Mouse (Mus musculus) forebrain, embryonic 10.5 days (tissue): ENCODE data around the gene Atf1. TPM values are rescaled to one million over a fixed set of nuclear protein-coding genes. Genes with fewer than 3 reads are reported as not detected.
"Not testable (repeated sequence)": the region's sequence is repeated elsewhere in the genome, so short reads cannot be mapped to it uniquely, and the experiment has no call there.

Source experiments
- DNase-seq: peaks from one replicate; pipeline ENCODE4 v3.0.0-alpha.2; 2017; ENCODE audit warnings: low spot score; ENCODE audit errors: extremely low spot score
- H3K27ac ChIP-seq: fragments of 300-500 bp; sonication (generic); 2 replicates; pipeline ENCODE4 v1.5.1; 2016; ENCODE audit warnings: mild to moderate bottlenecking
- H3K27me3 ChIP-seq: fragments of 300-500 bp; sonication (generic); 2 replicates; pipeline ENCODE4 v1.6.1; 2016; ENCODE audit warnings: mild to moderate bottlenecking; ENCODE audit not compliant: poor library complexity, severe bottlenecking
- H3K36me3 ChIP-seq: fragments of 300-500 bp; sonication (generic); replicated peaks from 2 replicates; pipeline ENCODE4 v1.6.1; 2016; ENCODE audit warnings: mild to moderate bottlenecking, moderate library complexity
- H3K4me1 ChIP-seq: fragments of 300-500 bp; sonication (generic); 2 replicates; pipeline ENCODE4 v1.6.1; 2016
- H3K4me3 ChIP-seq: fragments of 300-500 bp; sonication (generic); 2 replicates; pipeline ENCODE4 v1.5.1; 2016; ENCODE audit warnings: mild to moderate bottlenecking, moderate library complexity
- H3K9me3 ChIP-seq: fragments of 300-500 bp; sonication (generic); 2 replicates; pipeline ENCODE4 v1.6.1; 2016; ENCODE audit warnings: mild to moderate bottlenecking, moderate library complexity
- WGBS: fragments of 180-500 bp; shearing (Covaris S2); methylation state at CpG from one replicate; pipeline ENCODE4 v1.1.7; 2016; 5-methylcytosine and 5-hydroxymethylcytosine counted together
- polyA plus RNA-seq: library from polyadenylated mRNA; unstranded; fragments of >200 nt; fragmentation: Nextera tagmentation; extraction: Ambion mirVana; gene quantifications from 2 replicates; pipeline ENCODE4 v1.2.1, GENCODE M21; 2016

Atf1 gene
- polyA plus RNA-seq, 1 experiment from 2014 or later, result 41.4 TPM

DNA sequence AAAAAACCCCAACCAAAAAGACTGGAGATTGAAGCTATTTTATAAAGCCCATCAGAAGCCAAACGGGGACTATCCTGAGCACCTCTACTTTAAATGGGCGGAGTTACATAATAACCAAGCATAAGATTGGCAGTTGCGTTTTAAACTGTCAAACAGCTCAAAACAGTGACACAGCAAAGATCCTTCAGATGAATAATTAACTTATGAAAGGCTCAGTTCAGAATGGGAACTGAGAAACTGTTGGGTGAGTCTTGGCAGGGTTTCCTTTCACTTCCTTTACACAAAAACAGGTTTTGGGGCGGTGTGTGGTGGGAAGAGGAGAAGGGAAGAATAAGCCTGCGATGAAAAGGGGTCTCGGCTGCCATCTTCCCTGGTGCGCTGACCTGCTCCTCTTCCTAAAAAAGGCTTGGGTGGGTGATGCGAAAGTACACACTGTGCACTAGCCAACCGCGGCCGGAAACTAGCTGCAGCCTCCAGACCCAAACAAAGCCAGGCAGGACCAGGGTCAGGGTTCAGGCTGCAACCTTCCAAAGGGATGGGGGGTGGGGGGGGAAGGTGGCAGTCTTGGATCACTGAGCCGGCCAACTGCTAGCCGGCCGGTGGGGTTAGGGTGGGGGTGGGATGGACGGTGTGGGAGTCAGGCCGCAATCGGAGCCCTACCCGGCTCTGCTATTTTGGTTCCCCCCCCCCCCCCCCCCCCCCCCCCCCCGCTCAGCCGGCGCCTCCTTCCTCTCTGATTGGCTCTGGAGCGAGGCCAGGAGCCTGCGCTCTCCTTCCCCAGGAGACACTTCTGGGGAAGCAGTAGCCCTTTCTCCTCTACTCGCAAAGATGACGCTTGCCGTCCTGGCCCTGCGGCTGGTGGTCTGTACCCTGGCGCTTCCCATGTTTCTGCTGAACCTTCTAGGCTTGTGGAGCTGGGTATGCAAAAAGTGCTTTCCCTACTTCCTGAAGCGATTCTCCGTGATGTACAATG is 76.7 kb downstream of the Atf1 start, which contains the start of gene Mettl7a1:
TSS of gene Mettl7a1 (plus strand) at position 122 of the 973 bp plus-strand sequence.
- Histone ChIP-seq H3K9me3 (no peaks in the 10 kb centered on the region), H3K4me1 (peaks cover 33% of the 10 kb centered on the region), H3K27ac (peak within 1 kb of the TSS; percentile 90), H3K27me3 (no peaks in the 10 kb centered on the region), H3K36me3 (no peaks in the 10 kb centered on the region), H3K4me3 (peak within 1 kb of the TSS; percentile 60)
- WGBS, result 5% methylated on average over 21 of the region's 30 CpGs
- peak; percentile 76 for DNase-seq

DNA sequence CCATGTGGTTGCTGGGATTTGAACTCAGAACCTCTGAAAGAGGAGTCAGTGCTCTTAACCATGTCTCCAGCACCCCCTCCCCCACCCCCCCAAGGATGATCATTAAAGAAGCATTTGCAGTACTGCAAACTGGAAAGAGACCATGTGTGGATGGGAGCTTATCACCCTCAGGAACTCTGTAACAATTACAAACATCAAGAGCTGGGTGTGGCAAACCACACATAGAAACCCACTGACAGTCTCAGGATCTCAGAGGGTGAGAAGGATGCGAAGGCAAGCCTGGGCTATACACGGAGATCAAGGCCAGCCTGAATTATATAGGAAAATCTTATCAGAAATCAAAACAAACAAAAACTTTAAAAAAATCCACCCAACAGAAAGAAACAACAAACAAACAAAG is 78.6 kb downstream of the Atf1 start:
- no peaks in the 10 kb centered on the region for H3K36me3 ChIP-seq
- no peaks in the 10 kb centered on the region for H3K9me3 ChIP-seq
- DNase-seq, result no peak
- H3K27ac ChIP-seq, result no peak overlapping the region
- no peak overlapping the region for H3K4me3 ChIP-seq
- 88% methylated on average over 2 of the region's 2 CpGs for WGBS
- no peaks in the 10 kb centered on the region for H3K27me3 ChIP-seq
- H3K4me1 ChIP-seq, result peaks cover 33% of the 10 kb centered on the region

DNA sequence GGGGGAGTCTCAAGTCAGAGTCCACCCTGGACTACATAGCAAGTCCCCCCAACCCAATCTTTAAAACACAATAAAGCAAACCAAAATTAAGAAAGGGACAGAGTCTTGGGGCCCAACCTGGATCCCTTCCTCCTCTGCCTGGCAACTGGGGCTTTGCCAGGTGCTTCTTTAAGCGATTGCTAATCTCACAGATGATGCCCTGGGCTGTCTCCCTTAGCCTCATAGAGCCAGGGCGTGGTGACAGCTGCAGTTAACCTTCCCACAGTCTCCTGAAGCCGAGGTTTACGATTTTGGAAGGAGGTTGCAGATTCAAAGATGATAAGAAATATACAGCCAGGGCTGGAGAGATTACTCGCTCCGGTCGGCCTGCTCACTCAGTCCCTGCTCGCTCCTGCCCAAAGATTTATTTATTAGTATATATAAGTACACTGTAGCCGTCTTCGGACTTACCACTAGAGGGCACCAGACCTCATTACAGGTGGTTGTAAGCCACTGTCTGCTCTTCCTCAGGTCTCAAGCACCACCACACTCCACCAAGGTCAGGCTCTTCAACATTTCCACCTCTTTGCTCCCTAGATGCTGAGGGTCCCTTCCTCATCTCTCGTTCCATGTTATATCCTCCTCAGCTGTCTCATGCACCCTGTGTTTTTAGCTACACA is 79.9 kb downstream of the Atf1 start:
- not testable (repeated sequence) for H3K27ac ChIP-seq, H3K27me3 ChIP-seq, H3K9me3 ChIP-seq, H3K4me3 ChIP-seq, H3K36me3 ChIP-seq
- H3K4me1 ChIP-seq, result peaks cover 28% of the 10 kb centered on the region
- peak; percentile 24 for DNase-seq
- WGBS, result 48% methylated on average over 11 of the region's 11 CpGs

Other genes starting within 250 kb of the Atf1 start
- gene Dip2b, start 189.2 kb upstream of the Atf1 start, polyA plus RNA-seq, result 15.2 and 17.4 TPM in 2 replicates
- not detected in 2 replicates for gene Tmprss12, start 53.0 kb downstream of the Atf1 start, polyA plus RNA-seq
- 3.8 and 3.9 TPM in 2 replicates for gene Mettl7a1, start 76.3 kb downstream of the Atf1 start, polyA plus RNA-seq
- gene Mettl7a3, start 107.1 kb downstream of the Atf1 start, polyA plus RNA-seq, result not detected in 2 replicates
- gene Methig1, start 125.3 kb downstream of the Atf1 start, polyA plus RNA-seq, result not detected in 2 replicates
- not detected in 2 replicates for gene Mettl7a2, start 125.4 kb downstream of the Atf1 start, polyA plus RNA-seq
- not detected in 2 replicates for gene Higd1c, start 136.7 kb downstream of the Atf1 start, polyA plus RNA-seq
- 0.05 TPM in 1 of 2 replicates, not detected in the other for gene Gm5475, start 194.3 kb downstream of the Atf1 start, polyA plus RNA-seq
- 29.2 and 29.4 TPM in 2 replicates for gene Slc11a2, start 197.3 kb downstream of the Atf1 start, polyA plus RNA-seq
- gene Letmd1, start 241.2 kb downstream of the Atf1 start, polyA plus RNA-seq, result 39.5 and 41.3 TPM in 2 replicates